Comparison of ENCODE assay signal across 8 mouse cellular contexts in genomic region chr4:138522296-138522695, GRCm38 (mm10).
A peak's percentile ranks its signal among the peaks of the same experiment; 100 is the strongest.
DNase-seq lines count a peak whose midpoint lies in the region; ATAC-seq and TF ChIP-seq lines count a peak whose summit lies in the region.

No protein-coding gene starts in this region.

- H3K36me3 ChIP-seq in kidney, embryonic 14.5 days (ENCODE audit: control insufficient read depth, insufficient read depth, low read length), result no peaks in the 10 kb centered on the region
- no peaks in the 10 kb centered on the region for H3K36me3 ChIP-seq in kidney, adult 2 months (ENCODE audit: control insufficient read depth, insufficient read depth, low read length)
- no peaks in the 10 kb centered on the region for H3K36me3 ChIP-seq in heart, embryonic 16.5 days (ENCODE audit: control insufficient read depth, insufficient read depth)
- no peaks in the 10 kb centered on the region for H3K36me3 ChIP-seq in midbrain, embryonic 16.5 days (ENCODE audit: control insufficient read depth, insufficient read depth, low read length)

- DNase-seq in kidney, adult 2 months, result no peak
- peak; percentile 64 for DNase-seq in embryo, embryonic 10.5 days (ENCODE audit: low spot score)
- no peak for DNase-seq in thymus, postnatal 4 days
- no peak for DNase-seq in adrenal gland, adult 8-10 months
- DNase-seq in adrenal gland, adult 2 months, result no peak

- H3K9me3 ChIP-seq in kidney, embryonic 14.5 days (ENCODE audit: control insufficient read depth, low read length), result no peaks in the 10 kb centered on the region
- H3K9me3 ChIP-seq in heart, embryonic 16.5 days (replicated peaks; ENCODE audit: control insufficient read depth, low read length), result no peaks in the 10 kb centered on the region
- H3K9me3 ChIP-seq in midbrain, embryonic 16.5 days (replicated peaks; ENCODE audit: control insufficient read depth, low read length, poor library complexity, severe bottlenecking), result no peaks in the 10 kb centered on the region

- H3K27ac ChIP-seq in kidney, embryonic 14.5 days (ENCODE audit: low read depth, low read length), result no peak overlapping the region
- H3K27ac ChIP-seq in kidney, adult 2 months (ENCODE audit: insufficient read depth, low read depth, low read length), result no peak overlapping the region
- H3K27ac ChIP-seq in heart, embryonic 16.5 days (ENCODE audit: low read length), result no peak overlapping the region
- no peak overlapping the region for H3K27ac ChIP-seq in midbrain, embryonic 16.5 days (ENCODE audit: low read length)

- H3K27me3 ChIP-seq in kidney, embryonic 14.5 days (ENCODE audit: control insufficient read depth, insufficient read depth, low read length), result no peaks in the 10 kb centered on the region
- no peaks in the 10 kb centered on the region for H3K27me3 ChIP-seq in kidney, adult 2 months (replicated peaks; ENCODE audit: control insufficient read depth, insufficient read depth, low read length)
- peaks cover 8% of the 10 kb centered on the region; the same call in 1 of the 2 replicates for H3K27me3 ChIP-seq in heart, embryonic 16.5 days (ENCODE audit: control insufficient read depth, insufficient read depth, low read length)
- no peaks in the 10 kb centered on the region for H3K27me3 ChIP-seq in midbrain, embryonic 16.5 days (ENCODE audit: control insufficient read depth, insufficient read depth, low read depth, low read length)

- no peak for TF ChIP-seq CTCF in kidney, adult 2 months (conservative IDR thresholded peaks at IDR 0.05; ENCODE audit: insufficient read depth, insufficient read length, low read depth, low read length)

- H3K9ac ChIP-seq in kidney, embryonic 14.5 days (ENCODE audit: low read depth, low read length), result no peak overlapping the region
- no peak overlapping the region for H3K9ac ChIP-seq in heart, embryonic 16.5 days (ENCODE audit: low read length)
- H3K9ac ChIP-seq in midbrain, embryonic 16.5 days (ENCODE audit: low read depth, low read length), result peak overlapping the region; percentile 12; the same call in 1 of the 2 replicates

- 0 out of 2 replicates have a peak, but pooled peaks have one; percentile 12 for ATAC-seq in kidney, embryonic 14.5 days (ENCODE audit: low FRiP score, low TSS enrichment)
- ATAC-seq in heart, embryonic 16.5 days (replicated peaks; ENCODE audit: extremely low read depth, insufficient read depth, low FRiP score), result peak; percentile 41; the same call in 1 of the 2 replicates
- ATAC-seq in midbrain, embryonic 16.5 days, result peak; percentile 37

- H3K4me3 ChIP-seq in kidney, embryonic 14.5 days (ENCODE audit: low read length), result no peak overlapping the region
- H3K4me3 ChIP-seq in kidney, adult 2 months (ENCODE audit: insufficient read depth, low read depth, low read length), result no peak overlapping the region
- H3K4me3 ChIP-seq in heart, embryonic 16.5 days (ENCODE audit: low read length), result no peak overlapping the region
- no peak overlapping the region for H3K4me3 ChIP-seq in midbrain, embryonic 16.5 days (ENCODE audit: low read depth, low read length)

- no peak for TF ChIP-seq POLR2A in kidney, adult 2 months (IDR thresholded peaks at IDR 0.05; ENCODE audit: low read depth, low read length)

- WGBS in kidney, embryonic 14.5 days, result 19% methylated on average over 7 of the region's 7 CpGs
- WGBS in kidney, adult 2 months, result 33% methylated on average over 7 of the region's 7 CpGs
- WGBS in heart, embryonic 16.5 days, result 22% methylated on average over 7 of the region's 7 CpGs
- WGBS in midbrain, embryonic 16.5 days, result 1% methylated on average over 7 of the region's 7 CpGs

- H3K4me2 ChIP-seq in kidney, embryonic 14.5 days (replicated peaks; ENCODE audit: low read depth, low read length), result no peak overlapping the region
- no peak overlapping the region for H3K4me2 ChIP-seq in heart, embryonic 16.5 days (ENCODE audit: low read depth, low read length)
- no peak overlapping the region for H3K4me2 ChIP-seq in midbrain, embryonic 16.5 days (ENCODE audit: low read length)

- H3K4me1 ChIP-seq in kidney, embryonic 14.5 days (ENCODE audit: control insufficient read depth, insufficient read depth, low read length), result no peaks in the 10 kb centered on the region
- H3K4me1 ChIP-seq in kidney, adult 2 months (ENCODE audit: control insufficient read depth, insufficient read depth, low read length), result no peaks in the 10 kb centered on the region
- peaks cover 4% of the 10 kb centered on the region; the same call in 1 of the 2 replicates for H3K4me1 ChIP-seq in heart, embryonic 16.5 days (ENCODE audit: control insufficient read depth, insufficient read depth, low read length)
- H3K4me1 ChIP-seq in midbrain, embryonic 16.5 days (ENCODE audit: control insufficient read depth, insufficient read depth, low read length), result peaks cover 26% of the 10 kb centered on the region
